ENCODE assay signal across 15 mouse cellular contexts in genomic region chr11:11171396-11171795, GRCm38 (mm10). TPM values are rescaled to one million over a fixed set of nuclear protein-coding genes. Genes with fewer than 3 reads are reported as not detected.
"Had no signal": no experiment of that assay in that cellular context is flagged by ENCODE, and none has a peak within 500 bp of the region (broad histone marks: within the 10 kb centered on the region; RNA-seq: fewer than 3 reads in every experiment).

No protein-coding gene starts in this region.

- H3K9ac ChIP-seq: limb, embryonic 15.5 days; liver, embryonic 14.5 days; liver, postnatal 0 days; lung, embryonic 15.5 days; neural tube, embryonic 12.5 days had no signal

- H3K27ac ChIP-seq: layer of hippocampus, adult 2 months; limb, embryonic 15.5 days; liver, embryonic 14.5 days; lung, embryonic 15.5 days; neural tube, embryonic 12.5 days had no signal

- H3K36me3 ChIP-seq: limb, embryonic 15.5 days; lung, embryonic 15.5 days; neural tube, embryonic 12.5 days had no signal

- H3K4me3 ChIP-seq: layer of hippocampus, adult 2 months; limb, embryonic 15.5 days; lung, embryonic 15.5 days; neural tube, embryonic 12.5 days had no signal

- DNase-seq: layer of hippocampus, adult 9-11 months; liver, postnatal 0 days; lung, postnatal 14 days; lung, postnatal 4 days; midbrain, embryonic 14.5 days; thymus, adult 18-20 months; thymus, postnatal 36 days had no signal

- H3K4me2 ChIP-seq: limb, embryonic 15.5 days; liver, embryonic 11.5 days; lung, embryonic 15.5 days; midbrain, embryonic 11.5 days; neural tube, embryonic 12.5 days had no signal

- ATAC-seq: intestine, postnatal 0 days; liver, postnatal 0 days had no signal

- H3K27me3 ChIP-seq: limb, embryonic 15.5 days; lung, embryonic 15.5 days; neural tube, embryonic 12.5 days had no signal

- H3K4me1 ChIP-seq: lung, embryonic 15.5 days; neural tube, embryonic 12.5 days had no signal

- H3K9me3 ChIP-seq: limb, embryonic 15.5 days; lung, embryonic 15.5 days; neural tube, embryonic 12.5 days had no signal

RNA-seq across cellular contexts. Expression of gene Vwc2, which starts 57.4 kb away (rescaled TPM):
- polyA plus RNA-seq: liver, postnatal 0 days had no signal
